Mouse (Mus musculus) fibroblast of lung, adult 2 months (primary cell): ENCODE measurements at regions not wholly inside any gene's neighbourhood (a gene's known extent, or its start where the extent isn't known, plus 50 kb on each side); places are given as distances from the start of the nearest gene placed in this dataset.
"Not testable (repeated sequence)": the region's sequence is repeated elsewhere in the genome, so short reads cannot be mapped to it uniquely, and the experiment has no call there.

Source experiments
- DNase-seq: peaks from one replicate; pipeline ENCODE4 v3.0.0-alpha.2; 2011; ENCODE audit warnings: low read depth

GRCm38 (mm10) chr16:20854696-20855213 is 120.4 kb upstream of the Thpo start:
- no peak for DNase-seq

- no peak for DNase-seq
These were observed 103.8 kb upstream of the Thpo start for GRCm38 (mm10) chr16:20838151-20838550.

GRCm38 (mm10) chr16:20836866-20837265 is 102.6 kb upstream of the Thpo start:
- DNase-seq = no peak

GRCm38 (mm10) chr16:20833838-20834237 is 99.5 kb upstream of the Thpo start:
- not testable (repeated sequence) for DNase-seq

GRCm38 (mm10) chr16:20833301-20833700 is 99.0 kb upstream of the Thpo start:
- no peak for DNase-seq

- DNase-seq = no peak
These were observed 95.6 kb upstream of the Thpo start for GRCm38 (mm10) chr16:20829732-20830435.

- DNase-seq = no peak
These were observed 94.9 kb upstream of the Thpo start for GRCm38 (mm10) chr16:20828996-20829731.

- DNase-seq = no peak
These were observed 89.9 kb upstream of the Thpo start for GRCm38 (mm10) chr16:20824226-20824625.

GRCm38 (mm10) chr16:20820939-20821338 is 86.6 kb upstream of the Thpo start:
- no peak for DNase-seq

GRCm38 (mm10) chr16:20819568-20819967 is 85.3 kb upstream of the Thpo start:
- DNase-seq = no peak

- no peak for DNase-seq
These were observed 84.4 kb upstream of the Thpo start for GRCm38 (mm10) chr16:20818711-20819189.

- no peak for DNase-seq
These were observed 80.7 kb upstream of the Thpo start for GRCm38 (mm10) chr16:20814976-20815375.

GRCm38 (mm10) chr16:20814240-20814639 is 79.9 kb upstream of the Thpo start:
- no peak for DNase-seq

GRCm38 (mm10) chr16:20812025-20812424 is 77.7 kb upstream of the Thpo start:
- not testable (repeated sequence) for DNase-seq

GRCm38 (mm10) chr16:20810322-20810721 is 76.0 kb upstream of the Thpo start:
- no peak for DNase-seq

- DNase-seq = no peak
These were observed 74.0 kb upstream of the Thpo start for GRCm38 (mm10) chr16:20808263-20808662.

GRCm38 (mm10) chr16:20806739-20807138 is 72.4 kb upstream of the Thpo start:
- no peak for DNase-seq

- DNase-seq = no peak
These were observed 71.5 kb upstream of the Thpo start for GRCm38 (mm10) chr16:20805793-20806192.

- DNase-seq = no peak
These were observed 70.8 kb upstream of the Thpo start for GRCm38 (mm10) chr16:20805086-20805485.

GRCm38 (mm10) chr16:20804601-20805017 is 70.3 kb upstream of the Thpo start:
- DNase-seq = peak; percentile 65

GRCm38 (mm10) chr16:20803278-20803930 is 69.1 kb upstream of the Thpo start:
- peak; percentile 60 for DNase-seq

GRCm38 (mm10) chr16:20802724-20803123 is 68.4 kb upstream of the Thpo start:
- no peak for DNase-seq

GRCm38 (mm10) chr16:20800038-20800437 is 65.7 kb upstream of the Thpo start:
- no peak for DNase-seq
